Mouse (Mus musculus) MEL (cell line): Measurements from ENCODE around the gene Phkg1.

ENCODE experiments used
- CTCF ChIP-seq, 3 experiments: IDR thresholded peaks in 2 of 3; conservative IDR thresholded peaks in 1 of 3; 2 replicates each; pipeline ENCODE4 v1.5.1; 2011 to 2012; ENCODE audit warnings: low read length in 3 of 3, low read depth in 2 of 3, mild to moderate bottlenecking in 2 of 3, improper control_type of control experiment in 1 of 3, inconsistent platforms in 1 of 3, mixed read lengths in 1 of 3, moderate library complexity in 1 of 3; ENCODE audit not compliant: control insufficient read depth in 1 of 3, insufficient read depth in 1 of 3, poor library complexity in 1 of 3, severe bottlenecking in 1 of 3
- ELF1 ChIP-seq: IDR thresholded peaks from 2 replicates; pipeline ENCODE4 v1.6.1; 2014; ENCODE audit warnings: low read depth, mild to moderate bottlenecking, inconsistent platforms, low read length, improper control_type of control experiment, moderate library complexity
- MEF2A ChIP-seq: IDR thresholded peaks from 2 replicates; pipeline ENCODE4 v1.6.1; 2014; ENCODE audit warnings: low read depth, mild to moderate bottlenecking, inconsistent platforms, low read length, improper control_type of control experiment; ENCODE audit not compliant: poor library complexity, insufficient replicate concordance, severe bottlenecking; ENCODE audit errors: extremely low read depth
- NELFE ChIP-seq: IDR thresholded peaks from 2 replicates; pipeline ENCODE4 v1.6.1; 2011; ENCODE audit warnings: low read depth, low read length, improper control_type of control experiment
- RCOR1 ChIP-seq: IDR thresholded peaks from 2 replicates; pipeline ENCODE4 v1.6.1; 2012; ENCODE audit warnings: low read depth, mild to moderate bottlenecking, inconsistent platforms, low read length, improper control_type of control experiment
- TBP ChIP-seq: IDR thresholded peaks from 2 replicates; pipeline ENCODE4 v1.8.0; 2011; ENCODE audit warnings: low read depth, low read length, improper control_type of control experiment
- ZMIZ1 ChIP-seq: IDR thresholded peaks from 2 replicates; pipeline ENCODE4 v1.6.1; 2012; ENCODE audit warnings: low read depth, mild to moderate bottlenecking, inconsistent platforms, low read length, improper control_type of control experiment, moderate library complexity

GRCm38 (mm10) chr5:129862325-129862724 lies 36.0 kb downstream of the Phkg1 start:
- TF ChIP-seq ZMIZ1: no peak
- TF ChIP-seq CTCF (IDR thresholded peaks at IDR 0.05 in 2 of 3, conservative IDR thresholded peaks at IDR 0.05 in 1 of 3; ENCODE audit: control insufficient read depth in 1 of 3, insufficient read depth in 1 of 3, low read depth in 2 of 3, low read length in 3 of 3, poor library complexity in 1 of 3, severe bottlenecking in 1 of 3): no peak
- no peak for TF ChIP-seq MEF2A
- no peak for TF ChIP-seq ELF1
- TF ChIP-seq RCOR1: no peak
- TF ChIP-seq TBP: no peak
- no peak for TF ChIP-seq NELFE
